Mouse (Mus musculus): ENCODE data around the gene Oser1.
"Not testable (repeated sequence)": the region's sequence is repeated elsewhere in the genome, so short reads cannot be mapped to it uniquely, and the experiment has no call there.

Gene Oser1

GRCm38 (mm10) chr2:163424597-163424996, at the start of gene Oser1:
Oser1 (minus strand) TSS chr2:163424697.
- in situ Hi-C loops (cut with MboI; ENCODE audit: unreplicated experiment in 2 of 2) = no loop called here

GRCm38 (mm10) chr2:163472466-163472851, 48.0 kb upstream of the Oser1 start, which contains the start of gene Fitm2:
Fitm2 (minus strand) TSS chr2:163472629.
- in situ Hi-C loops (cut with MboI; ENCODE audit: unreplicated experiment in 2 of 2) = no loop called here

- in situ Hi-C loops (cut with MboI; ENCODE audit: unreplicated experiment in 2 of 2) = no loop called here
These were observed 47.4 kb upstream of the Oser1 start for GRCm38 (mm10) chr2:163471710-163472465.

GRCm38 (mm10) chr2:163471136-163471535, 46.6 kb upstream of the Oser1 start:
- in situ Hi-C loops (cut with MboI; ENCODE audit: unreplicated experiment in 2 of 2) = no loop called here

GRCm38 (mm10) chr2:163469711-163470110, 45.2 kb upstream of the Oser1 start:
- in situ Hi-C loops (cut with MboI; ENCODE audit: unreplicated experiment in 2 of 2) = no loop called here

- in situ Hi-C loops (cut with MboI; ENCODE audit: unreplicated experiment in 2 of 2) = no loop called here
These were observed 44.4 kb upstream of the Oser1 start for GRCm38 (mm10) chr2:163468866-163469265.

- in situ Hi-C loops (cut with MboI; ENCODE audit: unreplicated experiment in 2 of 2) = no loop called here
These were observed 43.1 kb upstream of the Oser1 start for GRCm38 (mm10) chr2:163467585-163467984.

- in situ Hi-C loops (cut with MboI; ENCODE audit: unreplicated experiment in 2 of 2) = no loop called here
These were observed 42.3 kb upstream of the Oser1 start for GRCm38 (mm10) chr2:163466771-163467170.

GRCm38 (mm10) chr2:163464562-163464961, 40.1 kb upstream of the Oser1 start:
- in situ Hi-C loops (cut with MboI; ENCODE audit: unreplicated experiment in 2 of 2) = no loop called here

- in situ Hi-C loops (cut with MboI; ENCODE audit: unreplicated experiment in 2 of 2) = no loop called here
These were observed 39.5 kb upstream of the Oser1 start for GRCm38 (mm10) chr2:163463998-163464397.

- in situ Hi-C loops (cut with MboI; ENCODE audit: unreplicated experiment in 2 of 2) = no loop called here
These were observed 38.8 kb upstream of the Oser1 start for GRCm38 (mm10) chr2:163463251-163463769.

GRCm38 (mm10) chr2:163462801-163463200, 38.3 kb upstream of the Oser1 start:
- in situ Hi-C loops (cut with MboI; ENCODE audit: unreplicated experiment in 2 of 2) = no loop called here

- in situ Hi-C loops (cut with MboI; ENCODE audit: unreplicated experiment in 2 of 2) = no loop called here
These were observed 37.9 kb upstream of the Oser1 start for GRCm38 (mm10) chr2:163462386-163462785.

- in situ Hi-C loops (cut with MboI; ENCODE audit: unreplicated experiment in 2 of 2) = not testable (repeated sequence)
These were observed 36.8 kb upstream of the Oser1 start for GRCm38 (mm10) chr2:163461307-163461706.

GRCm38 (mm10) chr2:163460622-163461021, 36.1 kb upstream of the Oser1 start:
- in situ Hi-C loops (cut with MboI; ENCODE audit: unreplicated experiment in 2 of 2) = no loop called here

GRCm38 (mm10) chr2:163459380-163459779, 34.9 kb upstream of the Oser1 start:
- in situ Hi-C loops (cut with MboI; ENCODE audit: unreplicated experiment in 2 of 2) = no loop called here

- in situ Hi-C loops (cut with MboI; ENCODE audit: unreplicated experiment in 2 of 2) = no loop called here
These were observed 34.2 kb upstream of the Oser1 start for GRCm38 (mm10) chr2:163458539-163459265.

- in situ Hi-C loops (cut with MboI; ENCODE audit: unreplicated experiment in 2 of 2) = no loop called here
These were observed 28.9 kb upstream of the Oser1 start for GRCm38 (mm10) chr2:163453378-163453777.

- in situ Hi-C loops (cut with MboI; ENCODE audit: unreplicated experiment in 2 of 2) = no loop called here
These were observed 28.2 kb upstream of the Oser1 start for GRCm38 (mm10) chr2:163452738-163453137.

GRCm38 (mm10) chr2:163450668-163451295, 26.3 kb upstream of the Oser1 start:
- in situ Hi-C loops (cut with MboI; ENCODE audit: unreplicated experiment in 2 of 2) = no loop called here

GRCm38 (mm10) chr2:163449276-163449675, 24.8 kb upstream of the Oser1 start:
- in situ Hi-C loops (cut with MboI; ENCODE audit: unreplicated experiment in 2 of 2) = no loop called here
